Mouse (Mus musculus): ENCODE measurements around the gene Nt5c2. TPM values are rescaled to one million over a fixed set of nuclear protein-coding genes. Genes with fewer than 3 reads are reported as not detected.

The Nt5c2 gene
- polyA plus RNA-seq, 1 experiment from 2014 or later, result 68.8 TPM

DNA sequence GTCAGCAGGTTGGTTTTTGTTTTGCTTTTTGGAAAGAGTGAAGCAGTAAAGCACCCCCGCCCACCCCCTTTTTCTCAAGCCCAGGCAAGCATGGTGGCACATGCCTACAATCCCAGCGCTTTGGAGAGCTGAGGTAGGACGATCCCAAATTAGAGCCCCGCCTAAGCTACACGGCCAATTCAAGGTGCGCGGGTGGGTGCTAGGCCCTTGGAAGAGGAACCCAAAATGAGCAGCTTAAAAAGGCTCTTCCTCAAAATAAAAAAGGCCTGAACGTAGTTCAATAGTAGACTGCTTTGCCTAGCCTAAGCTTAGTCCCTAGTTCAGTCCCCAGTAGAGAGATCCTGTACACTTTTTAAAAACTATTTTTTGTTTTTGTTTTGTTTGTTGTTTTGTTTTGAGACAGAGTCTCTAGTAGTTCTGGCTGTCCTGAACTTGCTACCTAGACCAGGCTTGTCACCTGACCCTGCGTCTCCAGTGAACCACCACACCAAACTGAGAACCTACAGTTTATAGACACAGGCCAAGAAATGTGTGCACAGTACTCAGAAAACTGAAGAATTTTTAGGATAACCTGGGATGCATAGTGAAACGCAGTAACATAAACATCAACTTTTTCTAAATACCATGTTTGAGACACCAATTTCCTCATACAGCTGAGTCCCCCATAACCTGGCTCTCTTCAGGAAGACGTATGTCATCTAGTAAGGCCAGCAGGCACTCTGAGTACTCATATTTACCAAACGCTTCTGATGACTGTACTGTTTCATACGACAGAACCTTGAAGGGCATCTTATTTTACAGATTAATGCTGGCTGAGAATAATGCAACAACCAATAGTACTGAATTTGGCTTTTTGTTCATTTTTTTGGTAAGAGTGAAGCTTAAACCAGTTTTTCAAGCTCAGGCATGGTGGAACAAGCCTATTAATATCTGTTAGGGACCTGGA is 54.6 kb downstream of the Nt5c2 start:
- Histone ChIP-seq H3K9ac (peak overlapping the region; percentile 92), H3K27ac (peak overlapping the region; percentile 97; the same call in 1 of the 2 replicates), H3K36me3 (ENCODE audit: poor library complexity, severe bottlenecking) (peaks cover 5% of the 10 kb centered on the region; the same call in 1 of the 2 replicates), H3K27me3 (no peaks in the 10 kb centered on the region), H3K4me3 (peak overlapping the region; percentile 72), H3K9me3 (replicated peaks) (no peaks in the 10 kb centered on the region), H3K4me2 (peak overlapping the region; percentile 73), H3K4me1 (peaks cover 36% of the 10 kb centered on the region)
- ATAC-seq, result no peak
- 86% methylated on average over 13 of the region's 13 CpGs for WGBS

DNA sequence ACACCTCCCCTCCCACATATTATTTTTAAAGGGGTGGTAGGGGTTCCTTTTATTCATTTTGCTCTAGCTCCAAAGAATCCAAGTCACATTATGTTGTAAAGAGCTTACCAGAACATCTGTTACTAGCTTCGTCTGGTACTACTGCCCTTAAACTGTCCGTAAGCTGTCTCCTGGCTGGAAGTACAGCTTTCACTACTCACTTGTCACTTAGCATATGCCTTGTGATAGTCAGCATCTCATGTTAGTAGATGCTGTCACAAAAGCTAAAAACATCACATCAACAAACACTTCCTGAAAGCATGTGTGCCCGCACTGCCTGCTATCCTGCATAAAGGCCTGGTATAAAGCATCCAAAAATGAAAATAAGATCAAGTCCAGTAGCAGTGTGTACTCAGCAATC is 55.4 kb downstream of the Nt5c2 start:
- no peak overlapping the region for H3K9ac ChIP-seq

DNA sequence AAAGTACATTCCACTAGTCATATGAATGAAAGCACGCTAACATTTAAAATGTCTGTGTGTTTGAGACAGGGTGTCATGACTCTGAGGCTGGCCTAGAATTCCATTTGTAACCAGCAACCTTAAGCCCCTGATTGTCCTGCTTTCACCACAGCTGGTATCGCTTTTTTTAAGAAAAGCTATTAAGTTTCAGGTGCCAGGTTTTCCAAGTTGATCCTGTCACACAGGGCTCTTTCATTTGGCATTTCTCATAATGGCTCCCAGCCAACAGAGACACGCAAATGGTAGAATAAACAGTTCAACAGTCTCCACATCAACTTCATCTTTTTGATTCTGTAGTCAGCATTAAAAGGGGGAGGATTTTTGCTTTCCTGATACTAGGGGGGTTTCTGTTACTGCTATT is 56.4 kb downstream of the Nt5c2 start:
- Histone ChIP-seq H3K9me3 (replicated peaks) (no peaks in the 10 kb centered on the region), H3K27me3 (no peaks in the 10 kb centered on the region), H3K4me2 (no peak overlapping the region), H3K4me3 (no peak overlapping the region), H3K36me3 (ENCODE audit: poor library complexity, severe bottlenecking) (peaks cover 5% of the 10 kb centered on the region; the same call in 1 of the 2 replicates), H3K27ac (no peak overlapping the region), H3K4me1 (peaks cover 36% of the 10 kb centered on the region), H3K9ac (no peak overlapping the region)
- 68% methylated on average over 3 of the region's 3 CpGs for WGBS
- ATAC-seq, result no peak

More for the DNA sequence above, 55.4 kb downstream of the Nt5c2 start:
- Histone ChIP-seq H3K27me3 (no peaks in the 10 kb centered on the region), H3K9me3 (replicated peaks) (no peaks in the 10 kb centered on the region), H3K4me2 (no peak overlapping the region; the same call in 1 of the 2 replicates), H3K4me1 (peaks cover 36% of the 10 kb centered on the region), H3K4me3 (no peak overlapping the region), H3K27ac (no peak overlapping the region), H3K36me3 (ENCODE audit: poor library complexity, severe bottlenecking) (peaks cover 5% of the 10 kb centered on the region; the same call in 1 of the 2 replicates)
- ATAC-seq, result no peak
- 78% methylated on average over 3 of the region's 3 CpGs for WGBS

DNA sequence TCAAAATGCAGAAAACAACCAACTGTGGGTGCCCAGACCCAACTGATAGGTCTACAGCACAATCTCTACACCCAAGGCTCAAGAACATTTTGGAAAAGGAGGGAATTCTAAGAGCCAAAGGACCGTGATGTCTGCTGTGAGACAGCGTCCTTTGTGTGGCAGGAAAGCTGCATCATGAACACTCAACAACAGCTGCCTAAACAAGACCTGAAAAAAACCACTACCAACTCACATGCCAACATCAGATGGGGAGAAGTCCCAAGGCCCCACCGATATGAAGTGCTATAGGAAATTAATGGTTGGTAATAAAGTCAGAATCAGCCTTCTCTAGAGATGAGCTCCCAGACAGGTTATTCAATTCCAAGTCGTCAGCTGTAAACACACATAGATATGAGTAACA is 57.0 kb downstream of the Nt5c2 start:
- Histone ChIP-seq H3K9me3 (replicated peaks) (no peaks in the 10 kb centered on the region), H3K4me2 (no peak overlapping the region), H3K4me3 (no peak overlapping the region), H3K4me1 (peaks cover 36% of the 10 kb centered on the region), H3K27ac (no peak overlapping the region), H3K9ac (no peak overlapping the region), H3K36me3 (ENCODE audit: poor library complexity, severe bottlenecking) (peaks cover 5% of the 10 kb centered on the region; the same call in 1 of the 2 replicates), H3K27me3 (no peaks in the 10 kb centered on the region)
- WGBS, result 82% methylated on average over 4 of the region's 4 CpGs
- no peak for ATAC-seq

DNA sequence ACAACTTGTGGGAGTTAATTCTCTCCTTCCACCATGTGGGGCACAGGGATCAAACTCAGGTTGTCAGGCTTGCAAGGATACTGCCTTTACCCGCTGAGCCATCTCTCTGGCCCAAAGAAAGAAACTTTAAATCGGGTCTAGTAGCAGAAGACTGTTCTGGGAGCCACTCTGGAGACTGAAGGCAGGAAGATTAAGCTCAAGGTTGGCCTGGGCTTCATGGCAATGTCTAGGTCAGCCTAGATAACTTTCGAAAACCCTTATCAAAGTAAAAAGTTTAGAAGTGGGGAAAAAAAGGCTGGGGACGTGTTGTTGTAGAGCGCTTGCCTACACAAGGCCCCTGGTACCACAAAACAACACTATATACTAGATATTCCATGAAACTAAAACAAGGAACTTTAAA is 58.0 kb downstream of the Nt5c2 start:
- Histone ChIP-seq H3K4me2 (no peak overlapping the region), H3K9me3 (replicated peaks) (no peaks in the 10 kb centered on the region), H3K4me1 (peaks cover 31% of the 10 kb centered on the region), H3K27me3 (no peaks in the 10 kb centered on the region), H3K36me3 (ENCODE audit: poor library complexity, severe bottlenecking) (peaks cover 5% of the 10 kb centered on the region; the same call in 1 of the 2 replicates), H3K27ac (no peak overlapping the region), H3K9ac (no peak overlapping the region), H3K4me3 (no peak overlapping the region)
- no peak for ATAC-seq
- 90% methylated on average over 5 of the region's 5 CpGs for WGBS

DNA sequence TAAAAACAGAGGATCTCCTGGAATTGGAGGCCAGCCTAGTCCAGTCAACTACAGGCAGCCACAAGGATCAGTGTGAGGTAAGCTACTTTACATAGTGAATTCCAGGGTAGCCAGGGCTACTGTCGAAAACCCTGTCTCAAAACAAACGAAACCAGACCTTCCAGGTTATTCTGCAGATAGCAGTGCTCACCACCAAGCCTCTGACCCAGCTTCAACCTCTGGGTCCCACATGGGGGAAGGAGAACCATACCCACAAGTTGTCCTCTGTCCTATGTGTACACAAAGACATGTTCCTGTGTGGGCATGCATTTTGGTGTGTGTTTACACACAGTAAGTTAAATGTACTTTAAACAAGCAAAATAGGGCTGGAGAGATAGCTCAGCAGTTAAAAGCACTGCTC is 58.5 kb downstream of the Nt5c2 start:
- H3K9me3 ChIP-seq (replicated peaks), result no peaks in the 10 kb centered on the region
- no peak for ATAC-seq
- 85% methylated on average over 2 of the region's 2 CpGs for WGBS
- peaks cover 31% of the 10 kb centered on the region for H3K4me1 ChIP-seq
- no peak overlapping the region for H3K4me2 ChIP-seq
- H3K9ac ChIP-seq, result no peak overlapping the region
- H3K27ac ChIP-seq, result no peak overlapping the region
- H3K27me3 ChIP-seq, result no peaks in the 10 kb centered on the region
- peaks cover 5% of the 10 kb centered on the region; the same call in 1 of the 2 replicates for H3K36me3 ChIP-seq (ENCODE audit: poor library complexity, severe bottlenecking)
- no peak overlapping the region for H3K4me3 ChIP-seq

DNA sequence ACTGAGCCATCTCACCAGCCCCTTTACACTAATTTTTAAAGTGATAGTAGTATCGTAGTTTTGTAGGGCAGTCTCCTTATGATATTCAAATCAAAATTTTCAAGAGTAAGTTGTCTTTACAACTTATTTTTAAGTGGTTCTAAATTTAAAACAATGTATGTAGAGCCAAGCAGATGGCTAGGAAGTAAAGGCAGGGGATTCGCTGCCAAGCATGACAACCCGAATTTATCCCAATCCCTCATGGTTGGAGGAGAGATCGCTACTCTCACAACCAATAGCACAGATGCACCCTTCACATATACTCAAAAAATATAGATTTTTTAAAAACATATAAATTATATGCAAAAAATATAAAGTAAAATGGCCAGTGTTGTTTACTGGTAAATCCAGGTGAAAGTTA is 59.3 kb downstream of the Nt5c2 start:
- Histone ChIP-seq H3K4me1 (peaks cover 26% of the 10 kb centered on the region), H3K4me3 (no peak overlapping the region), H3K9me3 (replicated peaks) (no peaks in the 10 kb centered on the region), H3K27me3 (no peaks in the 10 kb centered on the region), H3K36me3 (ENCODE audit: poor library complexity, severe bottlenecking) (peaks cover 6% of the 10 kb centered on the region; the same call in 1 of the 2 replicates), H3K9ac (no peak overlapping the region), H3K27ac (no peak overlapping the region), H3K4me2 (no peak overlapping the region)
- ATAC-seq, result no peak
- 94% methylated on average over 4 of the region's 4 CpGs for WGBS

DNA sequence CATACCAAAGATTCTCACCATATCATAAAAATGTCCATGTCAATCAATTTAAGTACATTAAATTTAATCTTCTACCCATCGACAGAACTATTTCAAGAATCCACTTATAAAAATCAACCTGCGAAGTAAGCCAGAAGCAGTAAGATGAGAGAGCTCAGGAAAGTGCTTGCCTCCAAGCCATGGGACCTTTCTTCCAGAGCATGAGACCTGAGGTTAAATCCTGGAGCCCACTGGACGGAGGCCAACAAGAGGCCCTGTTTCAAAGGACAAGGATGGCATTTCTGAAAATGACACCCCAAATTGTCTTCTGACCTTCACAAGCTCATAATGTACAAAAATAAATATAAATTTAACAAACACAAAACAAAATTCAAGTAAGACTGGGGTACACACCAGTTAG is 61.4 kb downstream of the Nt5c2 start:
- Histone ChIP-seq H3K36me3 (ENCODE audit: poor library complexity, severe bottlenecking) (peaks cover 26% of the 10 kb centered on the region), H3K9ac (no peak overlapping the region), H3K4me1 (peaks cover 6% of the 10 kb centered on the region), H3K4me2 (no peak overlapping the region), H3K27ac (no peak overlapping the region), H3K4me3 (no peak overlapping the region), H3K9me3 (replicated peaks) (no peaks in the 10 kb centered on the region), H3K27me3 (no peaks in the 10 kb centered on the region)
- ATAC-seq, result no peak
- WGBS, result 94% methylated on average over 3 of the region's 3 CpGs

DNA sequence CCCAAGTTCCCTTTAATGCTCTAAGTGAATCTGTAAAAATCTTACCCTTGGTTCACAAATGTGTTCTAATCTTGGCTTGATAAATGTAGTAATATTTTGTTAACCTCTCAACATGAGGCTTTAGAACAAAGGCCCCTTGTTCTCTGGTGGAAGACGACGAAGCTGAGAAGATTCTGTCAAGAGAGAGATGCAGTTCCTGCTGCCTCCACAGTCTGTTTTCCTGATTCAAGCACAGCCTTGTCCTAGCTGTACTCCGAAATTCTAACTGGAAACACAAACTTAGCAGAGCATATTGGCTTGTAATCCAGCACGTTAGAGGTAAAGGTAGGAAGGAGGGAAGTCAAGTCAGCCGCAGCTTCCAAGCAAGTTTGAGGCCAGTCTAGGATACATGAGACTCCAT is 62.0 kb downstream of the Nt5c2 start:
- Histone ChIP-seq H3K9ac (no peak overlapping the region), H3K4me1 (0 out of 2 replicates have a peak, but pooled peaks cover under 1% of the 10 kb centered on the region), H3K9me3 (replicated peaks) (no peaks in the 10 kb centered on the region), H3K27ac (no peak overlapping the region), H3K27me3 (no peaks in the 10 kb centered on the region), H3K36me3 (ENCODE audit: poor library complexity, severe bottlenecking) (peaks cover 28% of the 10 kb centered on the region), H3K4me2 (no peak overlapping the region), H3K4me3 (no peak overlapping the region)
- 77% methylated on average over 5 of the region's 5 CpGs for WGBS
- ATAC-seq, result no peak

DNA sequence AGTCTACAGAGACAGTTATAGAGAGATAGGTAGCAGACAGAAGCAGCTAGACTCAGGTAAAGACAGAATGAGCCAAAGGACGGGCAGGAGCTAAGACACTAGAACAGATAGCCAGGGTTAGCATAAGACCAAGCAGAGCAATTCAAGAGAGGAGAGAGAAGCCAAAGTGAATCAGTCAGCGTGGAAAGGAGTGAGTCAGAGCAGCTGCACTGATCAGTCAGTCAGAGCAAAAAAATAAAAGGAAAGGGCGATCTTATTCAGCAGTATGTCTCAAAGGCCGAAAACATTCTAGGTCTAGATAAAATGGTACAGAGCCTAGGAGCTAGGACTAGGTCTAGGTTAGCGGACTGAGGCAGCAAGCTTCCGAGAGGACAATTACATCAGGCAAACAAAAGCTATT is 70.6 kb downstream of the Nt5c2 start:
- Histone ChIP-seq H3K27me3 (no peaks in the 10 kb centered on the region), H3K4me3 (no peak overlapping the region), H3K9me3 (replicated peaks) (no peaks in the 10 kb centered on the region), H3K4me2 (no peak overlapping the region), H3K36me3 (ENCODE audit: poor library complexity, severe bottlenecking) (peaks cover 27% of the 10 kb centered on the region; the same call in 1 of the 2 replicates), H3K4me1 (no peaks in the 10 kb centered on the region), H3K9ac (no peak overlapping the region), H3K27ac (no peak overlapping the region)
- no peak for ATAC-seq
- 93% methylated on average over 6 of the region's 6 CpGs for WGBS

DNA sequence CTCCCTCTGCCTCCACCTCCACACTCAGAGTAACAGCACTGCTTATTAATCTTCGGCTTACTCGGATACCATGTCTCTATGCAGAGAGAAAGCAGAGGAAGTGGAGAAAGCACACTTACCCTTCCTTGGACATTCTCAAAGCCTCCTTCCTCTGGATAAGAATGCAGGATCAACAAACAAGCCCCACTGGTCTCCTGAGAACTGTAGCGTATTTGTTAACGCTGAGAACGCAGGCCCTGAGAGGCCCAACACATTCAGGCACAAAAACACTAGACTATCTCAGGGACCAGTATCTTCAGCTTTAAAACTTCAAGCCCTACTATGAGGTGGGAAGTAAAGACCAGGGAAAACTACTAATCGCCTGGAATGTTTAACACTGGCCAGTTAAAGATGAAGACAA is 77.8 kb downstream of the Nt5c2 start:
- H3K27ac ChIP-seq, result peak overlapping the region; percentile 77
- no peak overlapping the region for H3K4me3 ChIP-seq
- H3K9ac ChIP-seq, result no peak overlapping the region
- no peak for ATAC-seq
- H3K9me3 ChIP-seq (replicated peaks), result no peaks in the 10 kb centered on the region
- H3K4me1 ChIP-seq, result peaks cover 12% of the 10 kb centered on the region
- H3K27me3 ChIP-seq, result no peaks in the 10 kb centered on the region
- H3K36me3 ChIP-seq (ENCODE audit: poor library complexity, severe bottlenecking), result peaks cover 9% of the 10 kb centered on the region; the same call in 1 of the 2 replicates
- H3K4me2 ChIP-seq, result no peak overlapping the region
- WGBS, result 37% methylated on average over 6 of the region's 6 CpGs

DNA sequence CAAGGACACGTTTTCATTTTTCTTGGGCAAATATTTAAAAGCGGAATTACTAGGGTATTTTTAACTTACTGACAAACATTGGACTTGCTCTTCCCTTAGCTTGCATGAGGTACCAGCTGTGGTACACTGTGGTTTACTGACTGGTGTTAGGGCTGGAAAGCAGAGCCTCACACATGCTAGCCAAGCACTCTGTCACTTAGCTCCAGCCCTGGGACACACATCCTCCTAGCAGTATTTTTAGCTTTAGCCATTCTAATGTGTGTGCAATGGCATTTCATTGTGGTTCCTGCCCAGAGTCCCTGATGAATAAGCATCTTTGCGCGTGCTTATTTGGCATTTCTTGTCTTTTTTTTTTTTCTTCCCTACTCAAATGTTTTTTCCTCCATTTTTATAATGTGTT is 80.9 kb downstream of the Nt5c2 start:
- H3K36me3 ChIP-seq (ENCODE audit: poor library complexity, severe bottlenecking), result 0 out of 2 replicates have a peak, but pooled peaks cover 2% of the 10 kb centered on the region
- H3K9me3 ChIP-seq (replicated peaks), result no peaks in the 10 kb centered on the region
- ATAC-seq, result no peak
- 95% methylated on average over 4 of the region's 4 CpGs for WGBS
- no peaks in the 10 kb centered on the region for H3K27me3 ChIP-seq
- no peak overlapping the region for H3K4me3 ChIP-seq
- peaks cover 16% of the 10 kb centered on the region for H3K4me1 ChIP-seq
- H3K27ac ChIP-seq, result no peak overlapping the region
- H3K9ac ChIP-seq, result no peak overlapping the region
- H3K4me2 ChIP-seq, result no peak overlapping the region

All from forebrain, embryonic 13.5 days (tissue).